Mouse (Mus musculus): ENCODE data around the gene Creb3l2.

DNA sequence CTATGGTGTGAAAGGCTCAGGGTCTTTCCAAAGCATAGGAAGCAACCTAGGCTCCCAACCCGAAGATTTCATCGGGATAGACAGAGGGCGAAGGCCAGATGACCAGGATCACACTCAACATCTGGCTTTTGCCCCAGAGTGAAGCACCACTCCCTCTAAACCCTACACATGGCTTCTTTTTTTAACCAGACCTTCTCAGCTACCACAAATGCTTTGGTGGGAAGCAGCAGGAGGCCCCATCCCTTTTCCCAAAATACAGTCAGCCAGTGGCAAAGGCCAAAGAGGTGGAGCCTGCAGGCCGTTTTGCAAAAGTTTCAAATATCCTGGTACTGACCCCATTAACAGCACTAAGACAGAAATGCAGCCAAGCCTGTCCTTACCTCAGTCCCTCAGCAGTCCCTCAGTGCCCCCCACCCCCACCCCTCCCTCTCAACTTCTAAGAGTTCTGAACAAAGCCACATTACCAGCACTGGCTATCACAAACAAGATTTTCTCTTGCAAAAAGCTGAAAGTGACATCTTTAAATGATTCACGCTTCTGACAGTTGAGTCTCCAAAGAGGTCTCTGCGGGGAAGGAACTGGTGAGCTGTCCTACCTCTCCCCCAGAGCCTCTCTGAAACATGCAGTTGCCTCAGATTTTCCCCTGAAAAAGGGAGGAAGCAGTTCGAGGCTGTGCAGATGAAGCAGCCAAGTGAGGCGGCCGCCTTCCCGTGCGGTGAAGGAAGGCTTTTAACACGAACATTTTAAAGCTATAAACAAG lies 1.3 kb downstream of the Creb3l2 start:
- TF ChIP-seq POLR2A (IDR thresholded peaks at IDR 0.05; ENCODE audit: borderline replicate concordance, extremely low read depth, low read depth, low read length) (no peak), CTCF (IDR thresholded peaks at IDR 0.05; ENCODE audit: insufficient read depth, low read length) (no peak)
